In the genomic region with DNA sequence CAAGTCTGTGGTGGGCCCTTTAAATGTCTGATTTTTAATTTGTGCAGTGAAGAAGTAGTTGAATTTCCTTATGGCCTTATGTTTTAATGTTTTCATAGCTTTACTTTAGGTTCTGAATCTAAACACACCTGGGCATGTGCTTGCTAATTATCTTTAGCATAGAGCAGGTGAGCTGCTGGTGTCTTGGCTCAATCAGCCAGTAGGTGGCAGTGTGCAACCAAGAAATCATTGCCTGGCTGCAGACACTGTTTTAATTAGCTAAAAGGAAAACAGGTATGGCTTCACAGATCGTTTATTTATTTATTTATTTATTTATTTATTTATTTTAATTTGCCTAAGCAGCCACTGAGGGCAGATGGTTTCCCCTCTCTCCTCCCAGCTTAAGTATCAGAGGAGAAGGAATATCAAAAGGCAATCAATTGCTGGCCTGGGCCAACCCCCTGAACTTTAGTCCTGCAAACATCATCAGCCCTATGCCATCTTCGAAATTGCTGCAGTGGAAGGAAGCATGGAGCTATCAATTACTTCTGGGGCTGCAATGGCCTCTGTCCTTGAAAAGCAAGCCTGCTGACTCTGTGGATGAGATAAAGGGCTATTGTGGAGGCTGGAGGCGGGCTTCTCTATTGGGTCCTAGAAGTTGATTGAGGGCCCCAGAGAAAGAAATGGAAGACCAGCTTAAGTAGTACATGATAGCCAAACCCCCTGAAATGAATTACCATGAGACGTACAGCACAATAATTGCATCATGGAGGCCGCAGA, we compare ENCODE assay signal across 10 mouse cellular contexts.
DNase-seq lines count a peak whose midpoint lies in the region; ATAC-seq and TF ChIP-seq lines count a peak whose summit lies in the region.
"Had no signal": no experiment of that assay in that cellular context is flagged by ENCODE, and none has a peak within 500 bp of the region (broad histone marks: within the 10 kb centered on the region; RNA-seq: fewer than 3 reads in every experiment).

No protein-coding gene starts in this region.

- 64% methylated on average over 5 of the region's 5 CpGs for WGBS in liver, embryonic 11.5 days
- 48% methylated on average over 5 of the region's 5 CpGs for WGBS in hindbrain, postnatal 0 days
- 68% methylated on average over 5 of the region's 5 CpGs for WGBS in limb, embryonic 10.5 days

- TF ChIP-seq CTCF in hindbrain, postnatal 0 days (IDR thresholded peaks at IDR 0.05; ENCODE audit: low read depth) = peak; percentile 86

- ATAC-seq in liver, embryonic 11.5 days (replicated peaks; ENCODE audit: low FRiP score) = no peak
- ATAC-seq in common myeloid progenitor, adult 5-6 weeks (replicated peaks; ENCODE audit: low read depth, poor library complexity, severe bottlenecking) = peak; percentile 45; the same call in 1 of the 2 replicates
- peak; percentile 77 for ATAC-seq in hindbrain, postnatal 0 days

- no peak overlapping the region for H3K9ac ChIP-seq in liver, embryonic 11.5 days (ENCODE audit: low read depth, low read length)
- no peak overlapping the region for H3K9ac ChIP-seq in hindbrain, postnatal 0 days (replicated peaks; ENCODE audit: low read length)
- H3K9ac ChIP-seq: embryonic facial prominence, embryonic 12.5 days; lung, embryonic 15.5 days had no signal

- no peak overlapping the region for H3K4me2 ChIP-seq in liver, embryonic 11.5 days
- H3K4me2 ChIP-seq in hindbrain, postnatal 0 days (ENCODE audit: low read depth, low read length) = no peak overlapping the region
- H3K4me2 ChIP-seq: embryonic facial prominence, embryonic 12.5 days; lung, embryonic 15.5 days had no signal

- DNase-seq in liver = peak; percentile 23
- no peak for DNase-seq in liver, embryonic 11.5 days (ENCODE audit: low spot score)
- peak; percentile 40 to 41 for DNase-seq in adrenal gland, adult 18-20 months (ENCODE audit: low spot score in 2 of 2)
- DNase-seq in hindbrain, postnatal 0 days (ENCODE audit: low spot score) = peak; percentile 86
- DNase-seq in limb, embryonic 10.5 days (ENCODE audit: low spot score) = peak; percentile 56
- peak; percentile 25 for DNase-seq in retina, postnatal 7 days (ENCODE audit: low read depth, low spot score)
- DNase-seq in spleen, adult 12 weeks (ENCODE audit: low spot score) = no peak

- H3K27ac ChIP-seq in liver, embryonic 11.5 days (ENCODE audit: low read depth, low read length) = no peak overlapping the region
- H3K27ac ChIP-seq in hindbrain, postnatal 0 days = no peak overlapping the region
- no peak overlapping the region for H3K27ac ChIP-seq in limb, embryonic 10.5 days
- H3K27ac ChIP-seq: embryonic facial prominence, embryonic 12.5 days; lung, embryonic 15.5 days had no signal

- H3K36me3 ChIP-seq in liver, embryonic 11.5 days (ENCODE audit: control insufficient read depth, insufficient read depth, low read length) = no peaks in the 10 kb centered on the region
- no peaks in the 10 kb centered on the region for H3K36me3 ChIP-seq in hindbrain, postnatal 0 days (ENCODE audit: insufficient read depth, low read length)
- no peaks in the 10 kb centered on the region for H3K36me3 ChIP-seq in limb, embryonic 10.5 days
- H3K36me3 ChIP-seq: embryonic facial prominence, embryonic 12.5 days; lung, embryonic 15.5 days had no signal

- no peaks in the 10 kb centered on the region for H3K27me3 ChIP-seq in liver, embryonic 11.5 days (replicated peaks; ENCODE audit: control insufficient read depth, insufficient read depth, low read length)
- no peaks in the 10 kb centered on the region for H3K27me3 ChIP-seq in hindbrain, postnatal 0 days (ENCODE audit: insufficient read depth, low read length)
- no peaks in the 10 kb centered on the region for H3K27me3 ChIP-seq in limb, embryonic 10.5 days (ENCODE audit: low read depth, poor library complexity, severe bottlenecking)
- H3K27me3 ChIP-seq: embryonic facial prominence, embryonic 12.5 days had no signal

- H3K4me1 ChIP-seq in liver, embryonic 11.5 days (replicated peaks; ENCODE audit: control insufficient read depth, insufficient read depth, low read length) = no peaks in the 10 kb centered on the region
- H3K4me1 ChIP-seq in hindbrain, postnatal 0 days (ENCODE audit: insufficient read depth, low read length) = no peaks in the 10 kb centered on the region
- no peaks in the 10 kb centered on the region for H3K4me1 ChIP-seq in limb, embryonic 10.5 days
- H3K4me1 ChIP-seq: embryonic facial prominence, embryonic 12.5 days; lung, embryonic 15.5 days had no signal

- no peaks in the 10 kb centered on the region for H3K9me3 ChIP-seq in liver, embryonic 11.5 days (ENCODE audit: control insufficient read depth, low read length)
- H3K9me3 ChIP-seq in hindbrain, postnatal 0 days (ENCODE audit: low read length) = no peaks in the 10 kb centered on the region
- H3K9me3 ChIP-seq in limb, embryonic 10.5 days (replicated peaks) = no peaks in the 10 kb centered on the region
- H3K9me3 ChIP-seq: embryonic facial prominence, embryonic 12.5 days; lung, embryonic 15.5 days had no signal

- H3K4me3 ChIP-seq in liver, embryonic 11.5 days (ENCODE audit: low read depth, low read length) = no peak overlapping the region
- H3K4me3 ChIP-seq in hindbrain, postnatal 0 days (ENCODE audit: low read length) = no peak overlapping the region
- H3K4me3 ChIP-seq in limb, embryonic 10.5 days = no peak overlapping the region
- H3K4me3 ChIP-seq: embryonic facial prominence, embryonic 12.5 days; lung, embryonic 15.5 days had no signal

Comparison
In these comparisons a context has a peak if more than half of its experiments do, and no peak if none do; other contexts are left out.
1. DNase-seq: peak in liver (single experiment), adrenal gland, adult 18-20 months (2 of 2), hindbrain, postnatal 0 days (single experiment), limb, embryonic 10.5 days (single experiment) and retina, postnatal 7 days (single experiment); none in liver, embryonic 11.5 days (single experiment) and spleen, adult 12 weeks (single experiment).